Mouse (Mus musculus) adrenal gland, adult (tissue): Measurements from ENCODE around the gene Gstm1.
"Not testable (repeated sequence)": the region's sequence is repeated elsewhere in the genome, so short reads cannot be mapped to it uniquely, and the experiment has no call there.

ENCODE experiments used
- DNase-seq, 2 experiments: peaks; one replicate each; pipeline ENCODE4 v3.0.0; 2022 to 2023; ENCODE audit warnings: low spot score in 1 of 2; ENCODE audit not compliant: inconsistent age in 2 of 2

Gstm1 gene

DNA sequence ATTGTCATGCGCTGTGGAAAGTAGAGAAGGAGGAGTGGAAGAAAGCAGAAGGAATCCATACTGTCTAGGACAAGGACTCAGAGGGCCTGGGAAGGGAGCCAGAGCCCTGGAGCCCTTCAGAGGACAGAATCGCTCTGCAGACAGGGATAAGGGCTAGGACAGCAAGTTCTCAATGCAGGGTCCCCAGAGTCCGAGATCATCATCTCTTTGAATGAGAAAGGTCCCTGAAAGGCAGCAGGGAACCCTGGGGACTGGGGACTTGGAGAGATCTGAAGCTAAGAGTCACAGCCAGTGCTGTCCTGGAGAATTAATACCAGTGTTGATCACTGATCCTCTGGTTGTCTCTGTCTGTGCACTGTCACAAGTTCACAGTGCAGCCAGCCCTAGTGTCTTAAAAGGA lies 46.7 kb downstream of the Gstm1 start:
- DNase-seq, result not testable (repeated sequence)

DNA sequence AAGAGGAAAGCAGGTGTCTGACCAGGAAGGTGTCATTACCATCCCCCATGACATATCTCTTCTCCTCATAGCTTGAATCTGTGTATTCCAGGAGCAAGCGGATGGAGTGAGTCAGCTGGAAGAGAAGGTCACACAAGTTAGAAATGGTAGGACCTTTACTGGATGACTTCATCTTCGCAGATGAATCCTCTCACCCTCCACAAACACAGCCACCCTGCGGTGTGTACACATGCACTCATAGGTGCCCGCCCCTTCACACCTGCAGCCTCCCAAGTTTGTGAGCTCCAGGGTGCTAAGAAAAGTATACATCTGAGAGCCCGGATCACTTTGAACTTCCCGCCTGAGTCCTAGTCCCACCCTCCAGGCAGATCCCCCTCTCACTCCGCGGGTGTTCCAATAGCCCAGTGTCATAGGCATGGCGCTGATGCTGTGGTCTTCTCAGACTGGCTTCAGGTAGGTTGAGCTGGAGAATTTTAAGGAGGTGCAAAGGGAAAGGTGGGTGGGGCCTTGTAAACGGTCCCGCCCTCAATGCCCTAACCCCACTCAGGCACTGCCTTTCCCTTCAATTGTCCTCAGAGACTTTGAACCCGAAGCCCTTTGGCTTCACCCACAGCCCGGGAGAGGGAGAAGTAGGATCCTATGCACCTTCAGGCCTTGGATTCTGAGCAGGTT lies 48.9 kb downstream of the Gstm1 start, which contains the start of gene Gstm3:
Gstm3 (minus strand) TSS at position 560 of the 672 bp plus-strand sequence.
- peak; percentile 62 to 85 for DNase-seq

DNA sequence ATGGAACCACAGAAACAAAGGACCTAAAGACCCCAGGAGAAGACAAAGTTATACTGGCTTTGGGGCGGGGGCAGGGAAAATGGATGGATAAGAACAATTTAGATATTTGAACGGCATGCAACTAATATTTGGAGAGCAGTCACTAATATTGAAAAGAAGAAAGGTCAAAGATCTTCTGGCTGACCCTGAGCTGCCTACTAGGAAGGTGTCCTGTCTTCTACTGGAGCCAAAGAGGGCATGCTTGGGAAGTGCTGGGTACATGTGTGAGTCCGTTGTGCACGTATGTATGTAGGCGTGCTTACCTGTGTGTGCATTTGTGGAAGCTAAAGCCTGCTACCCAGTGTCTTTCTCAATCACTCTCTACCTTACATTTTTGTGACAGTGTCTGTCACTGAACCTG lies 51.1 kb downstream of the Gstm1 start:
- DNase-seq, result no peak

DNA sequence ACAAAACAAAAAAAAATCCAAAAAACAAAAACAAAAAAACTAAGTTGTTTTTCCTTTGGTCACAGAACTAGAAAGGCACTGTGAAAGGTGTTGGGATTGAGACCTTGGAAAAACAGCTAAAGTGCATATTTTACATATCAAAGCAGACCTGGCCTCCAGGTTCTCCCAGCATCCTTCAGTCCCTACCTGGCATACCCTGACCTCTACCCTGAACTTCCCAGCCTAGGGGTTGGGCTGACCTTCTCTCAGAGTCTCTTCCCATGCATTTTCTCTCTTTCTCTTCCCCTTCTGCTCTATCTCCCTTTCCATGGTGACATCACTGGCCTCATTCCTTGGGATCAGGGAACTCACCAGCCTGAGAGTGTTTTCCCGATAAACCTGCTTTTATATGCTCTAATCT lies 52.2 kb downstream of the Gstm1 start:
- DNase-seq, result no peak

DNA sequence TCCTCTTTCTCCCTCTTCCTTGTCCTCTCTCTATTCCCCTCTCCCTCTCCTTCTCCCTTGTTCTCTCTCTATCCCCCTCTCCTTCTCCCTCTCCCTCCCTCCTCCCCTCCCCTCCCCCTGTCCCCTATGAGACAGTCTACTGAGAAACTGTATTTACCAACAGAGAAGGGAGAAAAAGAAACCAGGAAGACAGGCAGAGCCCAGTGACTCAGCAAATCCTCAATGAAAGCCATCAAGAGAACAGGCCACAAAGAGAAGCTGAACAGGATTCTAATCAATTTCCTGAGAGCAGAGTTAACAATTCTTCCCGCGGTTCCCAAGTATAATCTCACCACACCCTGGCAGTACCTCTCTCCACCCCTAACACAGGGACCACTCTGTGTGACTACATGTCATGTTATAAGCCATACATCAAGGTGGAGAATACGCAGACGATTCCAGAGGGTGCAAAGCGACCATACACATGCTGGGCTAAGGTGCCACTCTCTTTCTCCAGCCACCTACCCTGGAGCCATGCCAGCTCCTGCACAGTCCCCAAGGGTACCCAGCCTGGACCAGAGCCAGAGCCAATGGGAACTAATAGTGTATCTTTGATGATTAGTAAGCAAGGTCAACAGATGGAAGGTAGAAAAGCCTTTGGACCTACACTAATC lies 53.0 kb downstream of the Gstm1 start:
- peak; percentile 54 to 76 for DNase-seq

DNA sequence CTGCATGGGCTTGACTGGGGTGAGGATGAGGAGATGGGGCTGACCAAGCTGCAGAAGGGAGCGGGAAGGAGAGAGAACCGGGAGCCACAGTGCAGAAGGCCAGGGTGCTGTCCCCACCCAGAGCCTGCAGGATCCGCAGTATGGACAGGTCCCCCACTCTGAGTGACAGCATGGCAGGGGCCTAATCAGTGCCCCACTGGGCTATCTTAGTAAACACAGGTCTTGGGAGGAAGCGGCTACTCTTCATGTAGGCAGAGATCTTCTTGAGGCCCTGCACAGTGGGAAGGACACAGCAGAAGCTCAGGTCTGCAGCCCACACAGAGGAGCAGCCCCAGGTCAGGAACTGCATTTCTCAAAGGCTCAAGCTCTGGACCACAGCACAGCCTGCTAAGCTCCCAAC lies 53.7 kb downstream of the Gstm1 start:
- DNase-seq, result no peak
